Mouse (Mus musculus): Measurements from ENCODE around the gene Tgds. TPM values are rescaled to one million over a fixed set of nuclear protein-coding genes. Genes with fewer than 3 reads are reported as not detected.

The Tgds gene
- polyA plus RNA-seq, 1 experiment from 2014 or later = 35.3 TPM

Other genes starting within 250 kb of the Tgds start
- 0.18 and 0.48 TPM in 2 replicates for gene Dct, start 80.5 kb downstream of the Tgds start, polyA plus RNA-seq (2015; fragmentation: Nextera tagmentation; extraction: Ambion mirVana)
- 21.7 and 23.1 TPM in 2 replicates for gene Gpr180, start 4.4 kb upstream of the Tgds start, polyA plus RNA-seq (2015; fragmentation: Nextera tagmentation; extraction: Ambion mirVana)
- 0.08 TPM in 2 replicates for gene Sox21, start 104.3 kb upstream of the Tgds start, polyA plus RNA-seq (2015; fragmentation: Nextera tagmentation; extraction: Ambion mirVana)
- not detected in 2 replicates for gene Gm9376, start 134.2 kb upstream of the Tgds start, polyA plus RNA-seq (2015; fragmentation: Nextera tagmentation; extraction: Ambion mirVana)

All from thymus, postnatal 0 days (tissue).